Mouse (Mus musculus) v-Abl transformed pro-B cells (cell line): ENCODE data around the gene Gpam.

Experiments used
- in situ Hi-C, 2 experiments: fragments of 400-800 bp; cut with MboI; formaldehyde crosslinking; loops; one replicate each; pipeline ENCODE4 v1.15.1; 2025; ENCODE audit not compliant: unreplicated experiment in 2 of 2

The Gpam gene

DNA sequence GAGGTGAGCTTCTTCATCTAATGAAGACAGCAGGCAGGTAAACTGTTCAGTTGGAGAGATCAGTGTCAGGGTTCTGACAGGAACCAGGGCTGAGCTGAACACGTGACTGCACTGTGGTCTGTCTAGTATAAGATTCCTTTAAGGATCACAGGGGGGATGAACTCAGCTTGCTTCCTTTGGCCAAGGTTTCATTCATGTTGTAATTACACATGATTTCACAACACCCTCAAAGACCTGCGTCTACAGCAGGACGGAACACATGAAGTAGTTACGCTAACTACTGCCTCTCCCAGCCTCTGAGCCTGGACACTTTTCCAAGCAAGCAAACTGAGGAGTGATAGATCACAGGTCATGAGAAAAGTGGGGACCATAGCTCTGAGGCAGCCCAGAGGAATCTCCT lies 11.5 kb downstream of the Gpam start:
- in situ Hi-C loops = loop anchor here in 1 of 2 experiments (25.0 kb wide), 1 partner anchor 422 kb away; no protein-coding TSS in a partner anchor

DNA sequence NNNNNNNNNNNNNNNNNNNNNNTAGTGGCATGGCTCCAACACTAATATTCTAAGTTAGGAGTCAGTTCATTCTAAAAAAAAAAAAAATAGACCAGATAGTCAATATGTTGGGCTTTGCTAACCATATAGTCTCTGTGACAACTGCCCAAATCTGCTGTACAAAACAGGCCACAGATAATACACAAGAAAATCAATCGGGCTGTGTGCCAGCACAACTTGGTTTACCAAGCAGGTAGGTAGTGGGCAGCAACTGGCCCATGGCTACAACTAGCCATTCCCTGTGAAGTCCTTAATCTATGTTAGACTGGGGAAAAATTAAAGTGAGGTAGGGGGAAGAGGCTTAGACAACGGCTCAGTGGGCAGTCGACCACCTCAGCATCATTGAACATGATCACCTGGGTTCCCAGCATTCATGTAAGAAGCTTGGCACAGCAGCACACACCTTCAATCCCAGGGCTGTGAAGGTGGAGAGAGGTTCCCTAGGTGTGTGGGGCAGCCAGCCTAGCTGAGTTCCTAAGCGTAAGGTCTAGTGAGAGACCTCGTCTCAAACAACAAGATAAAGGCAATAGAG lies 12.1 kb downstream of the Gpam start:
- in situ Hi-C loops = loop anchor here in 1 of 2 experiments (25.0 kb wide), 1 partner anchor 422 kb away; no protein-coding TSS in a partner anchor

DNA sequence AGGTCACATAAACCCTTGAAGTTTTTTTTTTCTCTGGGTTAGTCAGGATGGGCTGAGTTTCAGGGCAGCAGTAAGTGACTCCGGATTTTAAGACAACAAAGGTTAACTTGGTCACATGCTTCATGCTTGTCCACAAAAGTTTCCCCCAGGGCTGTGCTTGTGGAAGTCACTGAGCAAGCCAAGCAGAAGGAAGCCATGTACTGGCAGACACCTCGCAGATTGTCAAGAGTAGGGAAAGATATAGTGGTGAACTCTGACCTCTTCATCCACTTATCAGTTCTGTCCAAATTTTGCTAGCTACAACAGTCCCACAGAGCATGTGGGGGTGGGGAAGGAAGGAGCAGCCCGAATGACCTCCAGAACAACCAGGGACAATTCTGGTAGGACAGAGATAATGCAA lies 19.1 kb downstream of the Gpam start:
- in situ Hi-C loops = loop anchor here in 1 of 2 experiments (25.0 kb wide), 1 partner anchor 429 kb away; no protein-coding TSS in a partner anchor

DNA sequence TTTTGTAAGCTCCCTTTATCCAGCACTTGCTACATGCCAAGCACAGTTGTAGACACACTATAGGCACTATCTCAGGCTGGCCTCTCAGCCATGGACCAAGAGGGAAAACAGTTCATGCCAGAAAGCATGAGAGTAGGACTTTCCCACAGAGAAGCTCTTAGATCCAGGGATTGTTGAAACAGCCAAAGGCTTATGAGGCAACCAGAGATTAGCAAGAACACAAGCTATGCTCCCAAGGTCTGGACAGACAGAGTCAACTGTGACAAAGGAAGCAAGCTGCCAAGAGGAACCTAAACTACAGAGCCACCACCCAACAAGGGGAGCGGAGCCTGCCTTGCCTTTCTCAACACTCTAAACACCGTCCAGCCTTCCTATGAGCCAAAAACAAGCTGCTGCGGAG lies 21.1 kb downstream of the Gpam start:
- in situ Hi-C loops = loop anchor here in 1 of 2 experiments (25.0 kb wide), 1 partner anchor 431 kb away; no protein-coding TSS in a partner anchor

DNA sequence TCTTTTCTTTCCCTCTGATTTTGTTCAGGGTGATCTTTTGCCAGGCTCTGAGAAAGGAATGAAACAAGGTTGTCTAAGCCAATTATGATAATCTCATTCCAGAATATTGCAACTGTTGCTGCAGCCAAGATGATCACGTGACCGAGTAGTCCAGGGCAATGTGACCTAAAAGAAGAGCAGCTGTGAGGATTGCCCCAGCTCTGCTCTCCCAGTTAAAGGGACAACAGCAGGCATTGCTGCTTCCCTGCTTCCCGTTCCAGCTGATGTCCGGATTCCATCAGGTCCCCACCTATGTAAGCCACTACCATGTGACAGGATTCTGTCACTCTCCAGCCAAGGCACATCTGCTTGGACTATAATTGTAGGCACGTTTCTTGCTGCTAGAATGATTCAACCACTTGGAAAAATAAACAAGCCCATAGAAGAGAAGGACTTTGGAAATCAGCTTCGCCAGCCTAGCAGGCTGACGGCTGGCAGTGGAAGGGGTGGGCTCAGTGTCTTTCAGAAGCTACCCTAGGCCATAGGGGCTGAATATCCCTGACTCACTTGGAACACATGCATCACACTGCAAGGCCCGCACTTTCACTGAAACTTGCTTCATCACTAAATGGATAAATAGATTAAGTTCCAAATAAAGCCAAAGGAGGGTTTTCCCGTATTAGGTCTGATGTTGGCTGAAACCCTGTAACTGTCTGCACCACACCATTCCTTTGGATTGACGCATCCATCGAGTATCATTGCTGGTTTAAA lies 23.8 kb downstream of the Gpam start:
- in situ Hi-C loops = loop anchor here in 1 of 2 experiments (25.0 kb wide), 1 partner anchor 434 kb away; no protein-coding TSS in a partner anchor

GRCm38 (mm10) chr19:55101659-55102058 lies 25.4 kb downstream of the Gpam start:
- in situ Hi-C loops = loop anchor here in 1 of 2 experiments (25.0 kb wide), 1 partner anchor 436 kb away; no protein-coding TSS in a partner anchor

DNA sequence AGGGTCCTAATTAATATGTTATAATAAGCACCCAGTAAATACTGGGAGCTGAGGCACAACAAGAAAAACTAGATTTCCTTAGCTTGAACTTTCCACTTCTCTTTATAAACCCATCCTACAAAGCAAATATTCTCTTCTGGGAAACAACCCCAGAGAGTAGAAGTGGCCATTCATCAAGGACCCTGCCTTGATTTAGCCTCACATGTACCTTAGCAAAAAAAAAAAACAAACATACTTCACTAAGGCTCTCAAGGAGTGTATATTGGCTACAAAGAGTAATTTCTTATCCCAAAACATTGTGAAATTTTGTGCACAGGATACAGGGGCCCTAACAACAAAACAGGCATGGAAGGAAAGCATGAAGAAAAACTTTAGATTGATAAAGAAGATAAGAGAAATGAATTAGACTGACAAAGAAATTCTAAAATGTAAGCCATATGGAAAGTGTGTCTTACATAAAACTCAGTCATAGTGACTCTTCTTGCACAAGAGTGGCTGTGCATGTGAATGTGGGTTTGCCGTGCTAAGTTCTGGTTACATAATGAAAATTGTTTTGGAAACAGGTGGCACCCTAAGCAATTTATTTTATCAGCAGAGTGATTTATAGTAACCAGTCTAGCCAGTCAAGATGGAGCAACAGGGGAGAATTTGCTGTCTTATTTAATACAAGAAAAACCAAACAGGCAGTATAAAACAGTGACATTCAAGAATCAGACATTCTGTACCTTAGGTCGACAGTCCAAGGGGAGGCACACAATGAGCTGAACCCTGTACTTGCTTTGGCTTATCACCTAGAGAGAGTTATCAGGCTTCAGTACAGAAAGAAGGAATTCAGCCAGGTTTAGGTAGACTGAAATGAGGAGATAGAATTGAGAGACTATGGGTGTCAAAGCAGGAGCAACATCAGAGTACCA lies 26.6 kb downstream of the Gpam start:
- in situ Hi-C loops = loop anchor here in 1 of 2 experiments (25.0 kb wide), 1 partner anchor 437 kb away; no protein-coding TSS in a partner anchor

DNA sequence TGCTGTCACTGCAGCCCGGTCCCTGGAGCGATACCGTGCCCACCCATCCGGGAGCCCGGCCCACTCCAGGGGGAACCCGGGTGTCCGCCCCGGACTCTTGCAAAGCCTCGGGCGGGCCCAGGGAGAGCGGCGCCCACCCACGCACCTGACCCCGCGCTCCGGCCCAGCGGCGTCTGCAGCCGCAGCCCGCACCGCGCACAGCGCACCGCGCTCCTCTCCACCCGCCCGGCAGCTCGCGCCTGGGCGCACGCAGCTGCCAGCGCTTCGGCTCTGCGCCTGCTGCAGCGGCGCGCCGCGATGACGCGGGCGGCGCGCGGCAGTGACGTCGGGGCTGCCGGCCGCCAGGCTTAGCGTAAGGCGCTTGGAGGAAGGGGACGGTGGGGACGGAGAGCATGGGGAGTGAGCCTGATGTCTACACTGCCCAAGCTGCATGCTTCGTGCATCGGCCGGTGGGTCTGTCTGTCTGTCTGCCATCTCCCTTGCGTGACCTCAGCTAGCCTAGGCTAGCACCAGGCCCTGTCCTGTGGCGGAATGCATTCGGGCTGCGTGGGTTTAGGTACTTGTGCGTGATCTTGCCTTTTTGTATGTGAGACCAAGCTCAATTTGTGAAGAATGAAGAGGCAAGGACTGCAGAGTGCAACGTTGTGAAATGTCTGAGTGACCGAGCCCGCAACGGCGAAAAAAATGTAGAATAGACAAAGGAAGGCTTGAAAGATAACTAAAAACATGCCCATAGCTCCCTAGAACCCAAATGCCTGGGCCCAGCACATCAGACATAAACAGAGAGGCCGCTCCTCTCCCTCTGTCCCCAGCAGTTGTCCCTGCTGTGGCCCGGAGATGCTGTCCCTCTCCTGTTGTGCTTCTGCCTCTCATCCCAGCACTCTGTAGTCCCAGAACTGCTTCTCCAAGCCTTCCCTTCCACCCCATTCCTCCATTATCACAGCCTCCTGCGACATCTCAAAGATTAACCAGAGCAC lies 27.6 kb downstream of the Gpam start:
- in situ Hi-C loops = loop anchor here (5.0 to 25.0 kb wide), 4 partner anchors 38 to 1195 kb away; no protein-coding TSS in a partner anchor

DNA sequence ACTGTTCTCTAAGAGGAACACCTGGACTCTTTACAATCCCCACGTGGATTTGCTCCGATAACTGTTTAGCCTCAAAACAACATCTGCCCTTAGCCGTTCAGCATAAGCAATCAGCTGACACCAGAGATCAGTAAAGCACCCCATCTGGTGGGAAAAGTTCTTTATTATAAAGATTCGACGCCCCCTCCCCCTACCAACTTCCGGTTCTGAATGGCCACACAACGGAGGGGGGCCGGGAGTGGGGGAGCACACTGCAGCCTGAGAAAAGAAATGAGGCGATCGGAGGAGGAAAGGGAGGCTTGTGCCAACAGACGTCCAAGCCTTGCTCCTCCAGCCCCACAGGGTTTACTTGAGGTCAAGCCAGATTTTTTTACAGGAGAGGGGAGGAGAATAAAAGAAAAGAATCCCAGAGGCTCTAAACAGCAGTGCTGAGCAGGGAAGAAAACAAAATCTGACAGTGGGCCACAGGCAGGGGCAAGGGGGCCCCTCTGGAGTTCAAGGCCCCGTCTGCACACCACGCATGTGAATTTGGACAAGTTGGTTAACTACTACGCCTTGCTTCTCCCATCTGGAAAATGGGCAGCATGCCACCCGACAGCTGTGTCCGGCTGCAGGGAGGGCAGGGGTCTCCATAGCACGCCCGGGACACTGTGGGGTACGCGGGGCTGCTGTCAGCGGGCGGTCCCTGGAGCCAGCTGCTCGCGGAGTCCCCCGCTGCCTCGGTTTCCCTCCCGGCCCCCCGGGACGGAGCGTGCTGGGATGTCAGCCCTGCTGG lies 28.4 kb downstream of the Gpam start:
- in situ Hi-C loops = loop anchor here (5.0 to 10.0 kb wide), 3 partner anchors 39 to 1194 kb away; no protein-coding TSS in a partner anchor

DNA sequence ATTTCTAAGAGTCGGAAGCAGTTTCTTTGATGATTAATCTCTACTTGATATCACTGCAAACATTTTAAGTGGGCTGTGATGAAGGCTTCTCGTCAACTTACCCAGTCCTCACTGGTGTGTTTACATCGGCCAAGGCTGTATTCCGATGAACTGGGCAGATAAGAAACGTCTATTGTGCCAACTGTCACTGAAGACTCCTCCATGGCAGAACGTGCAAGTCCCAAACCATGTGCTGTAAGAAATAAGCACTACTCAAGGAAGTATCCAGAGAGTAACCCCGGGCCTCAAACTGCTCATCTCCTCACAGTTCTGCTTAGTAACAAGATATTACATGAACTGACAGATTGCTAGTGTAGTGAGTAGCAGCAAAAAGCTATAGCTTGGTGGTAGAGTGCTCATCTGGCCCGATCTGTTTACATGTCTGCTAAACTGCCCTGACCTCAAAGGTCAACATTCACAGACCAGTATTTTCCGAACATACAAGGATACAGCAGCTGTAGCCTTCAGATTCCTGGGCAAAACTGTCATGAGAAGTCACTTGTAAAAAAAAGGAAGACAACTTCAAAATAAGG lies 29.6 kb downstream of the Gpam start:
- in situ Hi-C loops = loop anchor here (5.0 to 10.0 kb wide), 3 partner anchors 40 to 1193 kb away; no protein-coding TSS in a partner anchor

DNA sequence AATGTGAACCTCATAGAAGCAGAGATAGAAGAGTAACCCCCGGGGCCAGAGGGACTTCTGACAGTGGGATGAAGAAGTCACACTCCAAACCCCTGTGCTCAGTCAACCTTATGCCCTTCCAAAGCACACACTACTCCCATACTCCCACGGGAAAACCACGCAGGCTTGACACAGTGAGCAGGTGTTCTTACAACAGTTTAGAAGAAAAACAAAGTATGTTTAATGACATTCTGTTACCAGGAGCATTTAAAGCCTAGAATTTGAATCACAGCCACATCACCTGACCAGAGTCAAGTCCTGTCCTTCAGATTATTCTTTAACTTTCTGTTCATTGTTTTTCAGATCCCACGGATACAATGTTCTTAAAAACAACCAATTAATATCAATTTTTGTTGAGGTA lies 30.4 kb downstream of the Gpam start:
- in situ Hi-C loops = loop anchor here (5.0 to 10.0 kb wide), 3 partner anchors 41 to 1192 kb away; no protein-coding TSS in a partner anchor

GRCm38 (mm10) chr19:55095547-55095946 lies 31.5 kb downstream of the Gpam start:
- in situ Hi-C loops = loop anchor here (5.0 to 10.0 kb wide), 3 partner anchors 42 to 1191 kb away; no protein-coding TSS in a partner anchor

DNA sequence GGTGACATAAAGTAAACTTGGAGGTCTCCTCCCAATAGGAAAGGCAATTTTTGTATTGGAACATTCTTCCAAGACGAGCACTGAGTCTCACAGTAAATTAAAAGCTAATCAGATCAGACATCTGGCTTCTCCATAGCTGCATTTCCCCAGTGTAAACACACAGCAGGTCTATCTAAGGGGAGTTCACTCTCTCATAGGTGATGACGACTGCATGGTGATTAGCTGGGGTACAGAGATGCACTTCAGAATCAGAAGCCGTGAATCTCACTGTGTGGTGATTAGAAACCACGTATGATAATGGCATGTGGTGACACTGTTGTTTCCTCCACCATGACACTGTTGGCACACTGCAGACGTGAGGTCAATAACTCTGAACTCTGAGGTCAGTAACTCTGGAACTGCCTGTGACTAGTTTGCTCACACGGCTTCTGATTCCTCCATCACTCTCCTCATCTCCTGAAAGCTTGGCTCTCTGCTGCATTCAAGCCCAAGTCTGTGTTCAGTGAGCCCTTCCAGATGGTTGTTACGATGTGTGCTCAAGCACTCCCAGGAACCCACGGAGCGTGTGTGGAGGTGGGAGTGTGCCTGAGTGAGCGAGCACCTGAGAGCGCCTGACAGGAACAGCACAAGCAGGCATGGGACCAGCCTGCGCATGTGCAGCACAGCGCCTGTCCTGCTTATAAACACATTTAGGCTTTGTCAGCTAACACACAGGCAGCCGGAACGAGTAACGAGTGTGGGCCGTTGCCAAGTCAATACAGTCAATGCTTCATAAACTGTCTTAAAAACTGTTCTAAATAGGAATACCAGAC lies 35.2 kb downstream of the Gpam start:
- in situ Hi-C loops = loop anchor here in 1 of 2 experiments (10.0 kb wide), 1 partner anchor 1187 kb away; no protein-coding TSS in a partner anchor

DNA sequence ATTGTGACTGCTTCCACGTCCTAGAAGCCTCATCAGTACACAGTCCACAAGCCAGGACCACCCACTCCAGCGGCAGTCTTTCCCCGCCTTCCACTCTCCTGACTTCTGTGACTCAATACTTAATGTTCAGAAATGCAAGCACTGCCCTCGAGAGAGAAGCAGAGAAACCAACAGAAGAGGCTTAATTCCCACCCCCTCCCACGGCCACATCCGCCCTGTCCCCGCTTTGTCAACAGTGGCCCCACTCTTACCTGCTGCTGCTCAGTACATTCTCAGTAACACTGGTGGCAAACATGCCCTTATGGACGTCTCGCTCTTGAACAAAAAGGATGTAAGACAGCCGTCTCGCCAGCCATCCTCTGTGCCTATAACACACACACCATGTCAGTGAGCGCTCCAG lies 36.2 kb downstream of the Gpam start:
- in situ Hi-C loops = loop anchor here in 1 of 2 experiments (10.0 kb wide), 1 partner anchor 1186 kb away; no protein-coding TSS in a partner anchor

DNA sequence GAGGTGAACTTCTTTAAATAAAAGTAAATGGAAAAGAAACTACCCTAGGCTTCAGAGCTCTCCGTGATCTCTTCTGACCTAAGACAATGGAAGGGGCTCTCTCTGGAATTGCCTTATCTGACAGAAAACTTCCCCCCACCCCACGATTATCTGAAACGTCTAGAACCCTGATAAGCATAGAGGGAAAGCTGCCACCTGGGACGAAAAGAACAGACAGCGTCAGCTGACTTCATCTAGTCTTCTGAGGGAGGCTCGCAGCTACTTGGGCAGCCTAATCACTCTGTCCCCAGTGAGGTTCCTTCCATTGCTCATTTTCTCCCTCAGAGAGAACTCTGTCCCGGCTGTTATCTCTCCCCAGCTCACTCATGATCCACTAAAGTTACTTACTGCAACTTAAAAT lies 36.9 kb downstream of the Gpam start:
- in situ Hi-C loops = loop anchor here in 1 of 2 experiments (10.0 kb wide), 1 partner anchor 1185 kb away; no protein-coding TSS in a partner anchor

GRCm38 (mm10) chr19:55087776-55088175 lies 39.3 kb downstream of the Gpam start:
- in situ Hi-C loops = no loop called here

GRCm38 (mm10) chr19:55085857-55086185 lies 41.2 kb downstream of the Gpam start:
- in situ Hi-C loops = no loop called here
